Comparison of ENCODE assay signal across 8 mouse cellular contexts in genomic region chr10:119238985-119239631, GRCm38 (mm10). TPM values are rescaled to one million over a fixed set of nuclear protein-coding genes. Genes with fewer than 3 reads are reported as not detected.
DNase-seq lines count a peak whose midpoint lies in the region; ATAC-seq and TF ChIP-seq lines count a peak whose summit lies in the region.

No protein-coding gene starts in this region.

- H3K36me3 ChIP-seq in forebrain, postnatal 0 days (ENCODE audit: insufficient read depth) = no peaks in the 10 kb centered on the region
- 0 out of 2 replicates have a peak, but pooled peaks cover 3% of the 10 kb centered on the region for H3K36me3 ChIP-seq in hindbrain, embryonic 15.5 days

- peak overlapping the region; percentile 77 for H3K4me3 ChIP-seq in forebrain, postnatal 0 days (ENCODE audit: low read depth, low read length)
- H3K4me3 ChIP-seq in hindbrain, embryonic 15.5 days = peak overlapping the region; percentile 93

- peak; percentile 73 for DNase-seq in NIH3T3 (ENCODE audit: low read depth)
- peak; percentile 55 for DNase-seq in cerebellum, adult 11 months
- peak; percentile 60 for DNase-seq in forebrain, postnatal 0 days
- peak; percentile 65 for DNase-seq in left cerebral cortex, postnatal 4 days
- peak; percentile 53 for DNase-seq in right cerebral cortex, postnatal 25 days

- peak overlapping the region; percentile 96 for H3K9ac ChIP-seq in forebrain, postnatal 0 days
- peak overlapping the region; percentile 95 for H3K9ac ChIP-seq in hindbrain, embryonic 15.5 days

- no peak for TF ChIP-seq CTCF in forebrain, postnatal 0 days (IDR thresholded peaks at IDR 0.05; ENCODE audit: low read depth)

- H3K4me1 ChIP-seq in forebrain, postnatal 0 days (ENCODE audit: insufficient read depth) = peaks cover 15% of the 10 kb centered on the region
- peaks cover 24% of the 10 kb centered on the region for H3K4me1 ChIP-seq in hindbrain, embryonic 15.5 days (replicated peaks)

- under 1% methylated on average over 44 of the region's 54 CpGs for WGBS in forebrain, postnatal 0 days
- under 1% methylated on average over 48 of the region's 54 CpGs for WGBS in hindbrain, embryonic 15.5 days

- no peaks in the 10 kb centered on the region for H3K9me3 ChIP-seq in forebrain, postnatal 0 days (ENCODE audit: low read length)
- H3K9me3 ChIP-seq in hindbrain, embryonic 15.5 days = no peaks in the 10 kb centered on the region

- no peaks in the 10 kb centered on the region for H3K27me3 ChIP-seq in forebrain, postnatal 0 days (ENCODE audit: insufficient read depth, low read length)
- H3K27me3 ChIP-seq in hindbrain, embryonic 15.5 days = no peaks in the 10 kb centered on the region

- H3K27ac ChIP-seq in forebrain, postnatal 0 days (ENCODE audit: low read depth, low read length) = peak overlapping the region; percentile 93
- H3K27ac ChIP-seq in hindbrain, embryonic 15.5 days (replicated peaks) = peak overlapping the region; percentile 91

- ATAC-seq in forebrain, postnatal 0 days = no peak
- peak; percentile 8 for ATAC-seq in hindbrain, embryonic 15.5 days (ENCODE audit: low FRiP score, low read depth)
- ATAC-seq in megakaryocyte-erythroid progenitor cell, adult 5-6 weeks (replicated peaks; ENCODE audit: low FRiP score, low TSS enrichment, poor library complexity, severe bottlenecking) = peak; percentile 5
- ATAC-seq in inflammation-experienced regulatory T-cells, adult 6 months = no peak

- intact Hi-C loops in left cerebral cortex, postnatal 4 days (cut with DNase I) = no loop called here

- peak overlapping the region; percentile 73 for H3K4me2 ChIP-seq in forebrain, postnatal 0 days (ENCODE audit: low read depth)
- peak overlapping the region; percentile 70 for H3K4me2 ChIP-seq in hindbrain, embryonic 15.5 days

RNA-seq across cellular contexts. Expression of gene Cand1, which starts 0.7 kb away (rescaled TPM):
- 109 and 116 TPM in 2 replicates for total RNA-seq in forebrain, postnatal 0 days (2014; rRNA removed)
- polyA plus RNA-seq in forebrain, postnatal 0 days (2015; fragmentation: Nextera tagmentation; extraction: Ambion mirVana) = 22.9 and 28.6 TPM in 2 replicates
- polyA plus RNA-seq in hindbrain, embryonic 15.5 days (2015; fragmentation: Nextera tagmentation; extraction: Ambion mirVana) = 45.4 and 46.7 TPM in 2 replicates
- 100 to 1,000 TPM; 145 to 162 TPM for total RNA-seq in left cerebral cortex, postnatal 4 days (2021)
- total RNA-seq in megakaryocyte-erythroid progenitor cell, adult 5-6 weeks (2014; fragmentation: Nextera tagmentation) = 66.7 and 91.2 TPM in 2 replicates
- total RNA-seq in megakaryocyte-erythroid progenitor cell, adult 5-6 weeks (2017) = 44.9 and 46.0 TPM in 2 replicates
- polyA plus RNA-seq in inflammation-experienced regulatory T-cells, adult 6 months (2017; shearing (Covaris generic)) = 10 to 100 TPM; 19.8 to 22.7 (median 20.4) TPM

Comparison
In these comparisons a context has a peak if more than half of its experiments do, and no peak if none do; other contexts are left out.
1. ATAC-seq: peak in hindbrain, embryonic 15.5 days (single experiment) and megakaryocyte-erythroid progenitor cell, adult 5-6 weeks (single experiment); none in forebrain, postnatal 0 days (single experiment) and inflammation-experienced regulatory T-cells, adult 6 months (single experiment).
2. Peak in every context shown above with its lines, with median percentiles within 50 percentile points of each other: DNase-seq.